In genomic region chr5:138619211-138620128, GRCm38 (mm10) we compare ENCODE assay signal across 8 mouse cellular contexts. TPM values are rescaled to one million over a fixed set of nuclear protein-coding genes. Genes with fewer than 3 reads are reported as not detected.
A peak's percentile ranks its signal among the peaks of the same experiment; 100 is the strongest.
DNase-seq lines count a peak whose midpoint lies in the region; ATAC-seq lines count a peak whose summit lies in the region.

Gene Zfp68, minus strand, starts transcription at chr5:138619761.

- peaks cover 39% of the 10 kb centered on the region for H3K36me3 ChIP-seq in heart, embryonic 14.5 days (ENCODE audit: control insufficient read depth, insufficient read depth, low read length)
- peaks cover 27% of the 10 kb centered on the region for H3K36me3 ChIP-seq in liver, embryonic 13.5 days
- peaks cover 37% of the 10 kb centered on the region for H3K36me3 ChIP-seq in stomach, embryonic 16.5 days (ENCODE audit: control insufficient read depth, insufficient read depth, low read length)

- peak; percentile 96 for DNase-seq in c-Kit-negative CD71-positive TER-119-positive erythroid progenitor cells, embryonic 14.5 days (ENCODE audit: low read depth, low spot score)
- peak; percentile 94 for DNase-seq in fibroblast of lung, adult 2 months (ENCODE audit: low read depth)
- DNase-seq in kidney, postnatal 14 days = peak; percentile 97
- DNase-seq in liver, embryonic 13.5 days = peak; percentile 87
- peak; percentile 94 for DNase-seq in neural tube, embryonic 10.5 days (ENCODE audit: extremely low spot score, low spot score)

- H3K27me3 ChIP-seq in heart, embryonic 14.5 days (ENCODE audit: control insufficient read depth, insufficient read depth, low read length) = no peaks in the 10 kb centered on the region
- H3K27me3 ChIP-seq in liver, embryonic 13.5 days = no peaks in the 10 kb centered on the region
- H3K27me3 ChIP-seq in stomach, embryonic 16.5 days (ENCODE audit: control insufficient read depth, insufficient read depth, low read length) = no peaks in the 10 kb centered on the region

- H3K9ac ChIP-seq in heart, embryonic 14.5 days (ENCODE audit: low read length) = peak within 1 kb of the TSS; percentile 97
- peak within 1 kb of the TSS; percentile 88 for H3K9ac ChIP-seq in liver, embryonic 13.5 days
- peak within 1 kb of the TSS; percentile 98 for H3K9ac ChIP-seq in stomach, embryonic 16.5 days (ENCODE audit: low read length)

- H3K9me3 ChIP-seq in heart, embryonic 14.5 days (ENCODE audit: control insufficient read depth, low read length) = peaks cover 22% of the 10 kb centered on the region
- no peaks in the 10 kb centered on the region for H3K9me3 ChIP-seq in liver, embryonic 13.5 days (replicated peaks)
- peaks cover 34% of the 10 kb centered on the region for H3K9me3 ChIP-seq in stomach, embryonic 16.5 days (replicated peaks; ENCODE audit: control insufficient read depth, low read length)

- under 1% methylated on average over 43 of the region's 43 CpGs for WGBS in heart, embryonic 14.5 days
- WGBS in liver, embryonic 13.5 days (ENCODE audit: insufficient replicate concordance) = under 1% methylated on average over 43 of the region's 43 CpGs
- WGBS in stomach, embryonic 16.5 days = under 1% methylated on average over 43 of the region's 43 CpGs

- peak; percentile 84 for ATAC-seq in CD4-positive, CD25-positive, alpha-beta regulatory T cell, adult 4 months
- ATAC-seq in heart, embryonic 14.5 days (ENCODE audit: insufficient number of reproducible peaks, insufficient read depth, low FRiP score, low read depth) = peak; percentile 97
- ATAC-seq in liver, embryonic 13.5 days (ENCODE audit: low read depth) = peak; percentile 93
- peak; percentile 96 for ATAC-seq in stomach, embryonic 16.5 days (ENCODE audit: insufficient read depth, low FRiP score)

- peak within 1 kb of the TSS; percentile 98 for H3K27ac ChIP-seq in heart, embryonic 14.5 days (replicated peaks in 1 of 2; ENCODE audit: control insufficient read depth in 1 of 2, insufficient read depth in 1 of 2, low read depth in 2 of 2, low read length in 2 of 2)
- peak within 1 kb of the TSS; percentile 90 for H3K27ac ChIP-seq in liver, embryonic 13.5 days
- H3K27ac ChIP-seq in stomach, embryonic 16.5 days (ENCODE audit: low read length) = peak within 1 kb of the TSS; percentile 99

- H3K4me3 ChIP-seq in heart, embryonic 14.5 days (ENCODE audit: control insufficient read depth in 1 of 2, insufficient read depth in 1 of 2, low read depth in 1 of 2, low read length in 2 of 2) = peak within 1 kb of the TSS; percentile 87 to 91
- peak within 1 kb of the TSS; percentile 89 for H3K4me3 ChIP-seq in liver, embryonic 13.5 days (replicated peaks)
- peak within 1 kb of the TSS; percentile 90 for H3K4me3 ChIP-seq in stomach, embryonic 16.5 days (replicated peaks; ENCODE audit: low read length)

- peaks cover 4 to 23% of the 10 kb centered on the region in 2 experiments; a peak in 3 of 4 replicates for H3K4me1 ChIP-seq in heart, embryonic 14.5 days (ENCODE audit: control insufficient read depth in 2 of 2, insufficient read depth in 2 of 2, low read length in 2 of 2)
- H3K4me1 ChIP-seq in liver, embryonic 13.5 days (replicated peaks) = peaks cover 31% of the 10 kb centered on the region
- H3K4me1 ChIP-seq in stomach, embryonic 16.5 days (ENCODE audit: control insufficient read depth, insufficient read depth, low read length) = peaks cover 13% of the 10 kb centered on the region; the same call in 1 of the 2 replicates

- peak within 1 kb of the TSS; percentile 62 for H3K4me2 ChIP-seq in heart, embryonic 14.5 days (ENCODE audit: low read length)
- H3K4me2 ChIP-seq in liver, embryonic 13.5 days = peak within 1 kb of the TSS; percentile 66
- peak within 1 kb of the TSS; percentile 52 for H3K4me2 ChIP-seq in stomach, embryonic 16.5 days (ENCODE audit: low read depth, low read length)

RNA-seq across cellular contexts. Expression of gene Zfp68, which starts in this region (rescaled TPM):
- 10 to 100 TPM; 45.0 to 47.6 TPM for polyA plus RNA-seq in CD4-positive, CD25-positive, alpha-beta regulatory T cell, adult 4 months (2017; shearing (Covaris generic))
- polyA plus RNA-seq in heart, embryonic 14.5 days (2014; fragmentation: Nextera tagmentation; extraction: Ambion mirVana) = 46.0 and 49.4 TPM in 2 replicates
- 17.3 and 20.6 TPM in 2 replicates for polyA plus RNA-seq in liver, embryonic 13.5 days (2015; fragmentation: Nextera tagmentation; extraction: Ambion mirVana)
- polyA plus RNA-seq in stomach, embryonic 16.5 days (2015; fragmentation: Nextera tagmentation; extraction: Ambion mirVana) = 62.8 and 63.0 TPM in 2 replicates

Comparison
In these comparisons a context has a peak if more than half of its experiments do, and no peak if none do; other contexts are left out.
1. Peak in every context shown above with its lines: DNase-seq, ATAC-seq, H3K4me3 ChIP-seq and H3K27ac ChIP-seq.